Mouse (Mus musculus) midbrain, embryonic 14.5 days (tissue): Measurements from ENCODE around the gene Ndrg2. TPM values are rescaled to one million over a fixed set of nuclear protein-coding genes. Genes with fewer than 3 reads are reported as not detected.
"Not testable (repeated sequence)": the region's sequence is repeated elsewhere in the genome, so short reads cannot be mapped to it uniquely, and the experiment has no call there.

Source experiments
- ATAC-seq: fragments of 200-750 bp; cut with Nextera tagmentation; 2 replicates; pipeline ENCODE4 v1.8.0; 2017; ENCODE audit warnings: moderate number of reproducible peaks, moderate library complexity; ENCODE audit not compliant: low FRiP score, low TSS enrichment
- DNase-seq: peaks from one replicate; pipeline ENCODE4 v3.0.0-alpha.2; 2015
- H3K27ac ChIP-seq: fragments of 300-500 bp; sonication (generic); replicated peaks from 2 replicates; pipeline ENCODE4 v1.5.1; 2014; ENCODE audit warnings: mild to moderate bottlenecking, low read depth, low read length, moderate library complexity
- H3K27me3 ChIP-seq: fragments of 300-500 bp; sonication (generic); 2 replicates; pipeline ENCODE4 v1.6.1; 2014; ENCODE audit warnings: low read length, control low read depth, mixed read lengths; ENCODE audit not compliant: control insufficient read depth, insufficient read depth
- H3K36me3 ChIP-seq: fragments of 300-500 bp; sonication (generic); 2 replicates; pipeline ENCODE4 v1.6.1; 2014; ENCODE audit warnings: low read length, control low read depth; ENCODE audit not compliant: control insufficient read depth, insufficient read depth
- H3K4me1 ChIP-seq: fragments of 300-500 bp; sonication (generic); 2 replicates; pipeline ENCODE4 v1.6.1; 2014; ENCODE audit warnings: mild to moderate bottlenecking, antibody characterized with exemption, low read length, control low read depth; ENCODE audit not compliant: control insufficient read depth, insufficient read depth
- H3K4me2 ChIP-seq: fragments of 300-500 bp; sonication (generic); 2 replicates; pipeline ENCODE4 v1.6.1; 2014; ENCODE audit warnings: mild to moderate bottlenecking, low read length, moderate library complexity
- H3K4me3 ChIP-seq: fragments of 300-500 bp; sonication (generic); replicated peaks from 2 replicates; pipeline ENCODE4 v1.5.1; 2014; ENCODE audit warnings: low read depth, low read length
- H3K9ac ChIP-seq: fragments of 300-500 bp; sonication (generic); replicated peaks from 2 replicates; pipeline ENCODE4 v1.6.1; 2014; ENCODE audit warnings: mild to moderate bottlenecking, low read length, moderate library complexity
- H3K9me3 ChIP-seq: fragments of 300-500 bp; sonication (generic); 2 replicates; pipeline ENCODE4 v1.6.1; 2016; ENCODE audit warnings: low read length, control low read depth, mixed read lengths; ENCODE audit not compliant: control insufficient read depth
- WGBS: fragments of 180-500 bp; shearing (Covaris S2); extraction: QIAGEN DNeasy Blood & Tissue Kit; methylation state at CpG from one replicate; pipeline ENCODE4 v1.1.7; 2014; 5-methylcytosine and 5-hydroxymethylcytosine counted together
- polyA plus RNA-seq: library from polyadenylated mRNA; unstranded; fragments of >200 nt; fragmentation: Nextera tagmentation; extraction: Ambion mirVana; gene quantifications from 2 replicates; pipeline ENCODE4 v1.2.1, GENCODE M21; 2014

The Ndrg2 gene
- polyA plus RNA-seq, 1 experiment from 2014 or later: 98.7 TPM

- no peaks in the 10 kb centered on the region for H3K36me3 ChIP-seq
- H3K4me1 ChIP-seq: no peaks in the 10 kb centered on the region
- H3K27ac ChIP-seq: no peak overlapping the region
- no peaks in the 10 kb centered on the region for H3K27me3 ChIP-seq
- H3K9me3 ChIP-seq: 0 out of 2 replicates have a peak, but pooled peaks cover 2% of the 10 kb centered on the region
- H3K4me2 ChIP-seq: no peak overlapping the region
- WGBS: 39% methylated on average over 5 of the region's 5 CpGs
- DNase-seq (peak; percentile 84), ATAC-seq (0 out of 2 replicates have a peak, but pooled peaks have one; percentile 27)
- H3K4me3 ChIP-seq: no peak overlapping the region
- H3K9ac ChIP-seq: no peak overlapping the region
Measured at GRCm38 (mm10) chr14:51930824-51931223, 16.9 kb upstream of the Ndrg2 start.

GRCm38 (mm10) chr14:51929968-51930367 lies 16.0 kb upstream of the Ndrg2 start:
- DNase-seq (no peak), ATAC-seq (no peak)
- Histone ChIP-seq H3K36me3 (no peaks in the 10 kb centered on the region), H3K9me3 (0 out of 2 replicates have a peak, but pooled peaks cover 2% of the 10 kb centered on the region), H3K27me3 (no peaks in the 10 kb centered on the region), H3K4me1 (no peaks in the 10 kb centered on the region), H3K9ac (no peak overlapping the region), H3K4me3 (no peak overlapping the region), H3K27ac (no peak overlapping the region), H3K4me2 (no peak overlapping the region)
- 74% methylated on average over 9 of the region's 9 CpGs for WGBS

GRCm38 (mm10) chr14:51929309-51929943 lies 15.5 kb upstream of the Ndrg2 start:
- no peak for DNase-seq
- no peak for ATAC-seq

GRCm38 (mm10) chr14:51926930-51927329 lies 13.0 kb upstream of the Ndrg2 start:
- WGBS: 94% methylated on average over 11 of the region's 11 CpGs

More at GRCm38 (mm10) chr14:51929309-51929943, 15.5 kb upstream of the Ndrg2 start:
- 0 out of 2 replicates have a peak, but pooled peaks cover 2% of the 10 kb centered on the region for H3K9me3 ChIP-seq
- H3K4me3 ChIP-seq: no peak overlapping the region
- no peaks in the 10 kb centered on the region for H3K36me3 ChIP-seq
- no peak overlapping the region for H3K27ac ChIP-seq
- H3K27me3 ChIP-seq: no peaks in the 10 kb centered on the region
- 85% methylated on average over 8 of the region's 8 CpGs for WGBS
- no peak overlapping the region for H3K4me2 ChIP-seq
- no peaks in the 10 kb centered on the region for H3K4me1 ChIP-seq
- no peak overlapping the region for H3K9ac ChIP-seq

GRCm38 (mm10) chr14:51923492-51923891 lies 9.5 kb upstream of the Ndrg2 start:
- ATAC-seq (no peak), DNase-seq (no peak)
- Histone ChIP-seq H3K27ac (no peak overlapping the region), H3K9me3 (no peaks in the 10 kb centered on the region), H3K9ac (no peak overlapping the region), H3K4me1 (no peaks in the 10 kb centered on the region), H3K27me3 (no peaks in the 10 kb centered on the region), H3K36me3 (no peaks in the 10 kb centered on the region), H3K4me2 (no peak overlapping the region), H3K4me3 (no peak overlapping the region)
- WGBS: 81% methylated on average over 4 of the region's 4 CpGs

More at GRCm38 (mm10) chr14:51926930-51927329, 13.0 kb upstream of the Ndrg2 start:
- ATAC-seq, H3K4me3 ChIP-seq, H3K27me3 ChIP-seq, H3K27ac ChIP-seq, DNase-seq, H3K4me2 ChIP-seq, H3K4me1 ChIP-seq, H3K9me3 ChIP-seq, H3K9ac ChIP-seq, H3K36me3 ChIP-seq: not testable (repeated sequence)

- WGBS: 96% methylated on average over 2 of the region's 2 CpGs
- no peaks in the 10 kb centered on the region for H3K4me1 ChIP-seq
- no peaks in the 10 kb centered on the region for H3K36me3 ChIP-seq
- H3K9me3 ChIP-seq: no peaks in the 10 kb centered on the region
- H3K27me3 ChIP-seq: no peaks in the 10 kb centered on the region
- DNase-seq: no peak
- no peak overlapping the region for H3K4me2 ChIP-seq
- no peak overlapping the region for H3K27ac ChIP-seq
- no peak overlapping the region for H3K4me3 ChIP-seq
- no peak overlapping the region for H3K9ac ChIP-seq
- no peak for ATAC-seq
Measured at GRCm38 (mm10) chr14:51922910-51923309, 9.0 kb upstream of the Ndrg2 start.

- H3K4me2 ChIP-seq: no peak within 1 kb of the TSS
- DNase-seq (no peak), ATAC-seq (no peak)
- no peaks in the 10 kb centered on the region for H3K4me1 ChIP-seq
- no peaks in the 10 kb centered on the region for H3K9me3 ChIP-seq
- H3K27ac ChIP-seq: no peak within 1 kb of the TSS
- no peaks in the 10 kb centered on the region for H3K36me3 ChIP-seq
- 90% methylated on average over 7 of the region's 7 CpGs for WGBS
- H3K9ac ChIP-seq: no peak within 1 kb of the TSS
- H3K27me3 ChIP-seq: no peaks in the 10 kb centered on the region
- no peak within 1 kb of the TSS for H3K4me3 ChIP-seq
Measured at GRCm38 (mm10) chr14:51922571-51922865, 8.6 kb upstream of the Ndrg2 start, which contains the start of gene Rnase13. Rnase13 (minus strand) TSS chr14:51922773.

GRCm38 (mm10) chr14:51921759-51922570 lies 8.0 kb upstream of the Ndrg2 start:
- Histone ChIP-seq H3K4me1 (no peaks in the 10 kb centered on the region), H3K9me3 (no peaks in the 10 kb centered on the region), H3K27ac (no peak overlapping the region), H3K36me3 (no peaks in the 10 kb centered on the region), H3K4me3 (no peak overlapping the region), H3K27me3 (no peaks in the 10 kb centered on the region), H3K4me2 (no peak overlapping the region), H3K9ac (no peak overlapping the region)
- peak; percentile 23 for DNase-seq
- ATAC-seq: peak; percentile 58; the same call in 1 of the 2 replicates
- 86% methylated on average over 16 of the region's 16 CpGs for WGBS
